Mouse (Mus musculus) thymus, adult 2 months (tissue): ENCODE measurements around the gene Krt18.

Experiments used
- CTCF ChIP-seq: fragments of 200-500 bp; IDR thresholded peaks from 2 replicates; pipeline ENCODE4 v1.5.1; 2012; ENCODE audit warnings: mild to moderate bottlenecking, control low read depth, low read length, moderate library complexity, borderline replicate concordance; ENCODE audit not compliant: control insufficient read depth, poor library complexity, insufficient read depth; ENCODE audit errors: extremely low read depth
- POLR2A ChIP-seq: fragments of 200-500 bp; IDR thresholded peaks from 2 replicates; pipeline ENCODE4 v1.6.1; 2012; ENCODE audit warnings: mild to moderate bottlenecking, low read length, control low read depth, moderate library complexity; ENCODE audit not compliant: control insufficient read depth, poor library complexity, insufficient read depth; ENCODE audit errors: extremely low read depth

DNA sequence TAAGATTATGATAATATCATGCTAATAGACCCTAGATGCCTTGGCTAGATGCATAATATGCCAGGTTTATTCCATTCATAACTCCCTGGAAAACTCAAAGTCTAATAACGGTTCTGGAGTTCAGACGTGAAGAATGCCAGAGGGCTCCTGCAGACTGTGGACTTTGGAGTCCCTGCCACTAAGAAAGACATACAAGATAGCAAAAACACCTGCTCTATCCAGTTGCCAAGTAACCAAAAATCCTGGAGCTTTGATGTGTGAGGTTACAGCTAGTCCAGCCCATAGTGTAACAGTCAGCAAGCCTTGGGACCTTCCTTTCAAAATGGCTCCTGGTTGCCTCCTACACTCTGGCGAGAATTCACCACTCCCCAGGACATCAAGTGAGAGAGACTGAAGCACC, 16.8 kb downstream of the Krt18 start:
- TF ChIP-seq CTCF (no peak), POLR2A (no peak)
